Mouse (Mus musculus) E14TG2a.4 (cell line): ENCODE data around the gene Samd8.

Experiments
- H3K27me3 ChIP-seq: 2 replicates; pipeline ENCODE4 v1.6.1; 2014; ENCODE audit warnings: low read length, control low read depth; ENCODE audit not compliant: insufficient read depth
- H3K36me3 ChIP-seq: 2 replicates; pipeline ENCODE4 v1.6.1; 2014; ENCODE audit warnings: low read length, control low read depth; ENCODE audit not compliant: insufficient read depth
- H3K4me1 ChIP-seq: replicated peaks from 2 replicates; pipeline ENCODE4 v1.6.1; 2014; ENCODE audit warnings: low read depth, low read length, control low read depth
- H3K4me3 ChIP-seq: replicated peaks from 2 replicates; pipeline ENCODE4 v1.5.1; 2014; ENCODE audit warnings: mild to moderate bottlenecking, low read length
- H3K9me3 ChIP-seq: 2 replicates; pipeline ENCODE4 v1.6.1; 2014; ENCODE audit warnings: low read length, control low read depth
- CTCF ChIP-seq: conservative IDR thresholded peaks from 2 replicates; pipeline ENCODE4 v1.5.1; 2014; ENCODE audit warnings: low read length
- NANOG ChIP-seq: IDR thresholded peaks from 2 replicates; pipeline ENCODE4 v1.6.1; 2014; ENCODE audit warnings: borderline replicate concordance, low read length, mixed read lengths
- POU5F1 ChIP-seq: IDR thresholded peaks from 2 replicates; pipeline ENCODE4 v1.6.1; 2014; ENCODE audit warnings: low read length, borderline replicate concordance

Gene Samd8

GRCm38 (mm10) chr14:21822307-21822706 lies 72.0 kb downstream of the Samd8 start:
- no peak for TF ChIP-seq CTCF
- no peak for TF ChIP-seq POU5F1
- no peak for TF ChIP-seq NANOG
- H3K9me3 ChIP-seq: no peaks in the 10 kb centered on the region
- no peaks in the 10 kb centered on the region for H3K36me3 ChIP-seq
- peaks cover 8% of the 10 kb centered on the region; the same call in 1 of the 2 replicates for H3K4me1 ChIP-seq
- no peak overlapping the region for H3K4me3 ChIP-seq
- peaks cover 17% of the 10 kb centered on the region for H3K27me3 ChIP-seq

DNA sequence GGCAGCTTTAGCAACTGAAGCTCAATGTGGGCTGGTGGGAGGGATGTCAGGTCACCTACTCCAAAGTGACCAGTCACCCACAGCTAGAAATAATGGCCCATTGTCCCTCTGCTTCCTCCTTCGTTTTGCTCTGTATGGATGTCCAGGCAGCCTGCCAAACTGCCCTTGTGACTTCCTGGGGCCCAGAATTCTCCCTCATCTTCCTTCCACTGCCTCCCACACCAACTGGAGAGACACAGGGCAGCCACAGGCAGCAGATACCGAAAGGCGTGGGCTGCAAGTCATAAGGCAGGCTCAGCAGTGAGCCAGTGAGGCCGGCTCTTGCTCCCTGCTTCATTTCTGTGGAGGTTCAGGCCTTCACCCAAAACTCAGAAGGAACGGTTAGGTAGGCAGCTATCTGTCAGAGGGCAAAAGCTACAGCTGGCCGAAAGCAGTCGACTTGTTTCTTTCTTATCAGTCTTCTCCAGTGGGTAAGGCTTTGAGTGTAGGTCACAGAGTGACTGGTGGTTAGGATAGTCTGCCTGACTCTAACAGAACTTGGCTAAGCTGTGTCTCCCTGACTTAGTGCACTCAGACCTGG lies 72.6 kb downstream of the Samd8 start:
- H3K27me3 ChIP-seq: peaks cover 17% of the 10 kb centered on the region
- H3K9me3 ChIP-seq: no peaks in the 10 kb centered on the region
- no peak overlapping the region for H3K4me3 ChIP-seq
- no peaks in the 10 kb centered on the region for H3K36me3 ChIP-seq
- H3K4me1 ChIP-seq: peaks cover 2% of the 10 kb centered on the region; the same call in 1 of the 2 replicates
- TF ChIP-seq NANOG (no peak), POU5F1 (no peak), CTCF (no peak)

DNA sequence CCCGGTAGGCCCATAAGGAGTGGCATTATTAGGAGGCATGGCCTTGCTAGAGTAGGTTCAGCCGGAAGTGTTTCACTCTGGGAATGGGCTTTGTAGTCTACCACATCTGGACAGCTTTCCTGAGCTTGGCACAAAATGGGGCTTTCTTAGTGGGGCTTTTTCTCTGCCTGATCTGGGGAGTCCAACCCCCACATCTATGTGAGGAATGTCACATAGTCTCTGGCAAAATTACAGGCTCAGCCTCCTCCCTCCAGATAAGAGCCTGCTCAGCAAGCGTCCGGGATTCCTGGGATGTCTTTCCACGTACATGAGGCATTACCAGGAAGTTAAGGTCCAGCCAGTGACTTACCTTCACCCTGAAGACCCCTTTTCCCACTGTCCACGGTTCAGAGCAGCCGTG lies 73.6 kb downstream of the Samd8 start:
- Histone ChIP-seq H3K27me3 (peaks cover 17% of the 10 kb centered on the region), H3K9me3 (no peaks in the 10 kb centered on the region), H3K4me3 (no peak overlapping the region), H3K36me3 (no peaks in the 10 kb centered on the region), H3K4me1 (no peaks in the 10 kb centered on the region)
- TF ChIP-seq POU5F1 (no peak), CTCF (no peak), NANOG (no peak)

GRCm38 (mm10) chr14:21824938-21825337 lies 74.6 kb downstream of the Samd8 start, which contains the start of gene Vdac2:
Gene Vdac2 (plus strand): TSS chr14:21825238.
- H3K4me3 ChIP-seq: no peak within 1 kb of the TSS
- peaks cover 17% of the 10 kb centered on the region for H3K27me3 ChIP-seq
- no peaks in the 10 kb centered on the region for H3K9me3 ChIP-seq
- H3K4me1 ChIP-seq: peaks cover 7% of the 10 kb centered on the region
- TF ChIP-seq NANOG (no peak), POU5F1 (no peak), CTCF (no peak)
- no peaks in the 10 kb centered on the region for H3K36me3 ChIP-seq

GRCm38 (mm10) chr14:21825786-21826491 lies 75.6 kb downstream of the Samd8 start:
- H3K36me3 ChIP-seq: no peaks in the 10 kb centered on the region
- H3K4me1 ChIP-seq: peaks cover 15% of the 10 kb centered on the region
- no peaks in the 10 kb centered on the region for H3K9me3 ChIP-seq
- TF ChIP-seq POU5F1: no peak
- TF ChIP-seq NANOG: no peak
- TF ChIP-seq CTCF: no peak
- peaks cover 17% of the 10 kb centered on the region for H3K27me3 ChIP-seq
- no peak overlapping the region for H3K4me3 ChIP-seq

- H3K27me3 ChIP-seq: peaks cover 5% of the 10 kb centered on the region; the same call in 1 of the 2 replicates
- H3K4me3 ChIP-seq: peak overlapping the region; percentile 99
- H3K36me3 ChIP-seq: peaks cover 34% of the 10 kb centered on the region
- no peaks in the 10 kb centered on the region for H3K9me3 ChIP-seq
- TF ChIP-seq CTCF: no peak
- no peak for TF ChIP-seq POU5F1
- no peak for TF ChIP-seq NANOG
- H3K4me1 ChIP-seq: peaks cover 48% of the 10 kb centered on the region
Observed at GRCm38 (mm10) chr14:21830876-21831767, 80.8 kb downstream of the Samd8 start.

DNA sequence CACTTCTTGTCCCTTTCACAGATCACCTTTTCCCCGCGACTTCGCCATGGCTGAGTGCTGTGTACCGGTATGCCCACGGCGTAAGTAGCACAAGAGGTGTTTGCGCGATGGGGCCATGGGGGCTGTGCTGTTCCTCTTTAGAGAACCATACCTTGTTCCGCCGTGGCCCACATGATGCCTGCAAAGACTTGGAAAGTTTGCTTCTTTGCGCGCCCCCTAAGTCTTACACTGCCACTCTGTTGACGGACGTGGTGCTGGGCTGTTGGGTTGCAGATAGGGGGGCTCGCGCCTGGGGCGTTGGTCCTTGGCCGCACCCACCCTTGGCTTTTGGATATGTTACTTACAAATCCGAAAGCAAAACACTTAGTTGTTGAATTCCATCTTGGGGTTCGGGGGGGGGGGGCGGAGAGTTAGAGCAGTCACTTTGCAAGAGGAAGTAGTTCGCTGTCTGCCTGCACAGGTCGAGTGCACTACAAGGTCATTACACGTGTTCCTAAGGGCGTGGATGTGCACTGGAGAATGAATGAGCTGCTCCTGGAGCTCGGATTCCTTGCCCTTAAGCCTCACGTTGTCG lies 81.6 kb downstream of the Samd8 start:
- Histone ChIP-seq H3K27me3 (0 out of 2 replicates have a peak, but pooled peaks cover under 1% of the 10 kb centered on the region), H3K4me1 (peaks cover 52% of the 10 kb centered on the region), H3K9me3 (no peaks in the 10 kb centered on the region), H3K36me3 (peaks cover 41% of the 10 kb centered on the region), H3K4me3 (peak overlapping the region; percentile 99)
- TF ChIP-seq NANOG (no peak), CTCF (no peak)
